Mouse (Mus musculus): ENCODE measurements around the gene Chchd3. TPM values are rescaled to one million over a fixed set of nuclear protein-coding genes. Genes with fewer than 3 reads are reported as not detected.

Chchd3 gene
- total RNA-seq, 2 experiments from 2014 or later: 234 to 249 TPM

DNA sequence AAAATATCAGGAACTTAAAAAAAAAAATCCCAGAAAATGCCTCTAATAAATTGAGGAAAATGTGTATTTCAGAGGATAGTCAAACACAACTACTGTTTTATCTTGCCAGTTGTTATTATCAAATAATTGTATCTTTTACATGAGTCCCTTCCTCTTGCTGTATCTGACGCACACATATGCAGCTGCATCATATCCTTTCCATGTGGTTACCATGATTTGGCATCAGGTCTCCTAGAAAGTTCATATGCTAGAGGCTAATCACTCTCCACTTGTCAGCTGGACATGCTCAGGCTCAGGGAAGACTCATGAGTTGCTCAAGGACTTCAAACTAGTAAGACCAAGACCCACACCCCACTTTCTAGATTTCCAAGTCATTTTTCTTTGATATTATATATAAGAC lies 122.4 kb downstream of the Chchd3 start:
- DNase-seq (ENCODE audit: low spot score in 2 of 2): no peak

- no peak for DNase-seq (ENCODE audit: low spot score in 2 of 2)
These were observed 123.3 kb downstream of the Chchd3 start for GRCm38 (mm10) chr6:32936794-32937193.

DNA sequence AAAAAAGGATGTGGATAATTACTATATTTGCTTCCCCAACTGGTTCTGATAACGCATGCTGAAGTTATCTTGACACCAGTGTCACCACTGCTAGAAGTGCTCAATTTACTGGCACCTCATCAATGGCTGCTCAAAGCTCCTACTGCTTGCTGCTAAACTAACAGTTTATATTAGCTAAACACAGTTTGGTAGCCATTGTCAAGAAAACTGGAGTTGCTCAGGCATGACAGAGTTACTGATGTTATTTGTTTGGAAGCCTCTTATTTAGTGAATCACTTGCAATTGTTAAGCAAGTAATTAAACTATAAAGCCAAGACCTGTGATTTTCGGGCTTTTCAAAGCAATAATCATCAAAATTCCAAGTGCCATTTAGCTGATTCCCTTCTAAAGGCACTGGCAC lies 123.7 kb downstream of the Chchd3 start:
- no peak for DNase-seq (ENCODE audit: low spot score in 2 of 2)

GRCm38 (mm10) chr6:32935576-32935975 lies 124.5 kb downstream of the Chchd3 start:
- no peak for DNase-seq (ENCODE audit: low spot score in 2 of 2)

DNA sequence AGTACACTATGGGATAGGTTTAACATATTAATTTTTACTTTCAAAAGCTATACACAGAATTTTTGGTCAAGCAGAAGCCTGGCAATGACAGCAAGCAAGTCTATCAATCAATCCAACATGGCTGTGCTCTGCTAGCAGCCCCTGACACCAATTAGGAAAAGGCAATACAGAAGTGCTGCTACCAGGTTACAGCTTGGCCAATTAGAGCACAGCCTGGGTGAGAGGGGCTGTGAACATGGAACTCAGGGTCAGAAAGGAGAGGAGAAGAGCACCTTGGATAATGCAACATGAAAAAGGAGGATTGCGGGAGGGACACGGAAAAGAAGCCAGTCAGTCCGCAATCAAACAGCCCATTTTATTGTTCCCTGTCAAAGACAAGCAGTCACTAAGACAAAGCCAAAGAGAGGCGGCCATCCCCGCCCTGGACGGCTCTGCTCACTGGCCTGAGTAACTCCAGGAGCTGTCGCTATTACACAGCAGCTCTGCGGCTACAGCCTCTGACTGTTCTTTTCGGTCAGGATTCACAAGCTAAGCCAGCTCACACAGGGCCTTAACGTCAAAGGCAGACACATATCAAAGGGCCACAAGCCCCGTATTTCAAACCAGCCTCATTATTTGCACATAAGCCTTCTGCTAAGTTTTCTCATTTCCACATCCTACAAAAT lies 128.8 kb downstream of the Chchd3 start:
- no peak for DNase-seq (ENCODE audit: low spot score in 2 of 2)

DNA sequence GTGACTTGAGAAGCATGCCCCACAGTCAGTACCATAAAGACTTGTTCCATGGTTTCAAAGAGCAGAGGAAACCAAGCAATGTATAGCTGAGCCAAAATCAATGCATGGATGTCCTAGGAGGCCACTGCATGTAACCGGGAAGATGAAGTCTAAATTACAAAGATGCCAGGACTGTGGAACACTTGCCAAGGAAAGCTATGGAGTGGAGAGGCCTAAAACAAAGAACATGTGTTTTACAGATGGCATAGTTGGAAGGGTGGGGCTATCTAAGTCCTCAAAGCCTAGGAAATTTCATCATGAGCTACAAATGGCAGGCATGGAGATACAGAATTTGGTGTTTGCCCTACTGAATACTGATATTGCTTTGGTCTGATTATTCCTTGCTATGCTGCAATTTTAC lies 137.7 kb downstream of the Chchd3 start:
- no peak for DNase-seq (ENCODE audit: low spot score in 2 of 2)

- DNase-seq (ENCODE audit: low spot score in 2 of 2): no peak
These were observed 140.0 kb downstream of the Chchd3 start for GRCm38 (mm10) chr6:32920091-32920490.

DNA sequence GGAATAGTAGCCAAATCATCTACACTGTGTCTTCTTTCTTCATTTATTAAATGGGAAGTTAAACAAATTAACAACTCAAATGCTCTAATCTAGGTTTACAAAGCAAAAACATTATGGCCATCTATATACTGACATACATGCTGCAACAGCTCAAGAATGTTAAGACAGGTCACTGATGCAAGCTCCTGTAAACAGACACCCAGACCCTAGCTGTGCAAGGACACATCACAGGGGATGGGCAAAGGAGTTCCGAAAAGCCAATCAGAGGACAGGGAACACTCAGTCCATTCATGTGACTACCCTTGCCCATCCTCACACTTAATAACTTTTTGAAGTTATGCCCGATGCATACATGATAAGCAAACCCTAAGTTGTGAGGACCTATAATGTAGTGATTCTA lies 149.4 kb downstream of the Chchd3 start:
- DNase-seq (ENCODE audit: low spot score in 2 of 2): no peak

GRCm38 (mm10) chr6:32899061-32899460 lies 161.0 kb downstream of the Chchd3 start:
- no peak for DNase-seq (ENCODE audit: low spot score in 2 of 2)

GRCm38 (mm10) chr6:32894100-32894499 lies 166.0 kb downstream of the Chchd3 start:
- DNase-seq (ENCODE audit: low spot score in 2 of 2): no peak

- DNase-seq (ENCODE audit: low spot score in 2 of 2): no peak
These were observed 169.3 kb downstream of the Chchd3 start for GRCm38 (mm10) chr6:32890726-32891125.

DNA sequence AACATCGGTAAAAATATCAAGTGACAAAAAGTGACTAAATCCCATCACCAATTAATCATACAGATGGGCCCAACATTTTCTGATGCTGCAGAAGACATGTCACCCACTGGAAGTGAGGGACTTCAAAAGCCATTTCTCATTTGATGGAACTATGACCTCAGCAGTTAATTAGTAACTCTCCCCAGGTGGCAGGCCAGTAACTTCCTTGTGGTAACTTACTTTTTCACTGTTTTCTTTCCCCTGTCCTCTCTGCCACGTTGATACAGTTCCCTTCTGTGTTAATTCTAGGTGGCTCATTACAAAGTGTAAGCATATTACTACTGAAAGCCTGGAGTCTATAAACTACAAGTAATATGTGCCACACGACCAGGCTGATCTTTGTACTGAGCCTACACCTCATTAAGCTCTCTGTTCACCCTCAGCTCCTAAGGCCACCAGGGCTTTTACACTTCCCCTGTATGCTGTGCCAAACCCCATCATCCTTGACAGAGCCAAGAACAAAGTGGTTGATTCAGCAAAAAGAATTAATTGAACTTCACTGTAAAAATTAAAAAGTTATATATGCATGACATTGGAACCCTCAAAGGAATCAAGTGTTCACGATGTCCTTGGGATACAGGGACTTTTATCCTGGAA lies 171.0 kb downstream of the Chchd3 start:
- no peak for DNase-seq (ENCODE audit: low spot score in 2 of 2)

DNA sequence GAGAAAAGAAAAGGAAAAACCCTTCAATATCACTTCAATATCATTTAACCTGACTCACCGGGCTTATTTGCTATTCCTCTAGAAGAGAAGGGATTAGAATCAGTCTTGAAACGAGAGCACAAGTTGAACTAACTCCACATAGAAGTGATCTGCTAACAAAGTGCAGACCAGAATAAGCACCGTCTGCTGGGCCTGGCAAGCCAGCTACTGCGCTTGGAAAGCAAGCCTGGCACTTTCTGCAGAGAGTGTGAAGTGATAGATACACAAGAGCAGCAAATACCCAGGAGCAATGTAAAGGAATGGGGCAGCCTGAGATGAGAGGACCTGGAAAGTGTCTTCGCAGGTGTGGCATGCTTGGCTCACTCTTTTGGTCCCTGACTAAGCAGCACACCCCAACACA lies 181.5 kb downstream of the Chchd3 start:
- DNase-seq (ENCODE audit: low spot score in 2 of 2): no peak

- DNase-seq (ENCODE audit: low spot score in 2 of 2): no peak
These were observed 185.9 kb downstream of the Chchd3 start for GRCm38 (mm10) chr6:32874176-32874575.

DNA sequence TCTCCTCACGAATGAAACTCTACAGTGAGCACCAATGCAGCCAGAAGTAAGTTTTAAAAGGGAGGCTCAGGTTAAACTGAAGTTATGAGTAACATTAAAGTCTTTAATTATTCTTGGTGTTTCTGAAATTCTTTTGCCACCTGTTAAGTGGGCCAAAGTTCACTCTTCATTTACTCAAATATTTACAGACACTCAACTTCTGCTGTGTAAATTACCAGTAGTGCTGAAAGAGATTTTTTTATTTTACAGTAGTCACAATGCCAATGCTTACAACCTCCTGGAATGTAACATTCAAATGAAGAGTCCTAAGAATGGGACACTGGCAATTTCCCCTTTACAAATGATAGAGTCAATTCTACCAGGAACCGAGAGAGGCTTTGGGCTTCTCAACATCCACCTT lies 187.3 kb downstream of the Chchd3 start:
- no peak for DNase-seq (ENCODE audit: low spot score in 2 of 2)

- no peak for DNase-seq (ENCODE audit: low spot score in 2 of 2)
These were observed 209.1 kb downstream of the Chchd3 start for GRCm38 (mm10) chr6:32850960-32851359.

DNA sequence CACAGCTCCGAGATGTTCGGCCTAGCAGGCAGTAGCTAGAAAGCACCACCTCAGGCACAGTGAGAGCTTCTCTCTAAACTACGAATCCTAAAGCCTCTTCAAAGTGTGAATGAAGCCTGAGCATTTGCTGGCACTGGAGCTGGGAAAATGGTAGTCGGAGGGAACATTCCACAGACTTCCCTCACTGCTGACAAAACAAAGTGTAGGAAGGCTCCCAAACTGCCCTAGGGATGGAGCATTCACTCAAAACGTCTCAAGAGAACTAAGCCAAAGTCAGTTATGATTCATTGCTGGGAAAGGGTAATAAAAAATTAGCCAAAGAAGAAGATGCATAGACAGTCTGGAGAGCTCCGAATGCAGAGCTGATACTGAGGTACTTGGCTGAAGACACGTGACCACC lies 211.1 kb downstream of the Chchd3 start:
- DNase-seq (ENCODE audit: low spot score in 2 of 2): no peak

- no peak for DNase-seq (ENCODE audit: low spot score in 2 of 2)
These were observed 214.6 kb downstream of the Chchd3 start for GRCm38 (mm10) chr6:32845463-32845862.

DNA sequence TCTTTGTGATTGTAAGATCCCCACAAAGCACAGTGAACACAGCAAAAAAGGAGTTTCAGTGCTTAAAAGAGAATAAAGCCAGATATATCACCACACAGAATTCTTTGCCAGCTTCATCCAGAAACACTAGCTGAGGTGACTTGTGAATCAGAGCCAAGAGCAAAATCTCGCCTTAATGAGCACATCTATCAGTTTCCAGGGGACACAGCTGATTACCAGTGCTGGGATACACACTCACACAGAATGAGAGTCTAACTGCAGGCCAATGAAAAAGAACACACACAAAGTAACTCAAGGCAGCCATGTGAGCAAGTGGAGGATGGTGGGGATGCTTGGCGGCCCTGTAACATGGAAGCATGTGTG lies 222.1 kb downstream of the Chchd3 start:
- no peak for DNase-seq (ENCODE audit: low spot score in 2 of 2)

DNA sequence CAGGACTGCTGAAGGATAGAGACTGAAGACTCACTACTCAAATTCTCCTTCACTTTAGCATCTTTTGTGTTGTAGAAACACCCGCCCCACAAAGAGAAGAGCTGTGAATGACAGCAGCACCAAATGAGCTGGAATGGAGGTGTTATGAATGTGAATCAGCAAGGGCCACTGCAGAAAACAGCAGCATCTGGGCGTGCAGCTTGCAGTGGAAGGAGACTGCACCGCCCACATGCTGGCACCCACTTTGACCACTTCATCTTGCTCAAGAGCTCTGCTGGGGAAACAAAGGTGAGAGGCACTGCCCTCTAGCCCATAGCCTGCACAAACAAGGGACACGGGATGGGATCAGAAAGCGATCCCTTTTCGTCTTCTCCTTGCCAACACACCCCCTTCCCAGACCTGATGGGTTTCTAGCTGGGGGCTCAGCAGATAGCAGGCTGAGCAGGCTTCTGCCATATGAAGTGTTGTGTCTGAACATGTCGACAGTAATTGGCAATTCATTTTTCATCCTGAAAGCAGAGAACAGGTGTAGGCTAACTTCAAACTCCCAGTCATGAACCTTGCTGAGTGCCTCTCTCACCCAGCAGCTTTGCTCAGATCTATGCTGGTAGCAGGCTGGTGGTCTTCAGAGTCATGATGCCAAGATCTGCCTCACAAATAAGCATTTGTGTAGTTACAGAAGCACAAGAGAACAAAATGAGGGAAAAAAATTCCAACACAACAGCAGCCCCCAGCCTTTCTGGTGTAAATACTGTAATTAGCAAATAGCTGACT lies 222.7 kb downstream of the Chchd3 start:
- no peak for DNase-seq (ENCODE audit: low spot score in 2 of 2)

GRCm38 (mm10) chr6:32823856-32824620 lies 236.0 kb downstream of the Chchd3 start:
- no peak for DNase-seq (ENCODE audit: low spot score in 2 of 2)

DNA sequence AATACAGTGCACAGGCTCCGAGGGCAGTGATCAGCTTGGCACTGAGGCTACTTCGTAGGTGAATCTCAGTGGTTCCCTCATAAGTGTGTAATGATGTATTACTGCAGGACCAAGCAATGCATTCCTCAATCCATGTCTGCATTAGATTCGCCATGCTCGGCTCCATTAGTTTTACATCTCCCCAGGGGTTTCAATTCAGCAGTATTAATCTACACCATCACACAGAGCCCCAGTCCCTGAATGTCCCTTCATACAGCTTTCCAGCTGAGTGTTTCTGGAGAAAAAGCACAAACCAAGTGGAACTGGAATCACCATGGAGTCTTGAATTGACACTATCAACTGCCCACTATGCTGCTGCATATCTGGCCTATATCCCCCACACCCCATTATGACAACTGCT lies 241.1 kb downstream of the Chchd3 start:
- no peak for DNase-seq (ENCODE audit: low spot score in 2 of 2)
